Mouse (Mus musculus) limb, embryonic 14.5 days (tissue): ENCODE results near the gene Mast1. TPM values are rescaled to one million over a fixed set of nuclear protein-coding genes. Genes with fewer than 3 reads are reported as not detected.

Source experiments
- ATAC-seq: fragments of 200-750 bp; cut with Nextera tagmentation; 2 replicates; pipeline ENCODE4 v1.8.0; 2017; ENCODE audit warnings: low read depth, moderate number of reproducible peaks, moderate TSS enrichment; ENCODE audit not compliant: low FRiP score
- DNase-seq: peaks from one replicate; pipeline ENCODE4 v3.0.0-alpha.2; 2015; ENCODE audit warnings: low spot score
- H3K27ac ChIP-seq: fragments of 300-500 bp; sonication (generic); replicated peaks from 2 replicates; pipeline ENCODE4 v1.5.1; 2014; ENCODE audit warnings: low read depth, mild to moderate bottlenecking, low read length, moderate library complexity, mixed read lengths
- H3K27me3 ChIP-seq: fragments of 300-500 bp; sonication (generic); 2 replicates; pipeline ENCODE4 v1.6.1; 2014; ENCODE audit warnings: low read length, mixed read lengths; ENCODE audit not compliant: control insufficient read depth, insufficient read depth
- H3K36me3 ChIP-seq: fragments of 300-500 bp; sonication (generic); 2 replicates; pipeline ENCODE4 v1.6.1; 2014; ENCODE audit warnings: mild to moderate bottlenecking, low read length, moderate library complexity, mixed read lengths; ENCODE audit not compliant: control insufficient read depth, insufficient read depth
- H3K4me1 ChIP-seq: fragments of 300-500 bp; sonication (generic); 2 replicates; pipeline ENCODE4 v1.6.1; 2014; ENCODE audit warnings: antibody characterized with exemption, low read length, mixed read lengths; ENCODE audit not compliant: control insufficient read depth, insufficient read depth
- H3K4me2 ChIP-seq: fragments of 300-500 bp; sonication (generic); replicated peaks from 2 replicates; pipeline ENCODE4 v1.6.1; 2014; ENCODE audit warnings: low read depth, mild to moderate bottlenecking, low read length, moderate library complexity; ENCODE audit not compliant: severe bottlenecking
- H3K4me3 ChIP-seq: fragments of 300-500 bp; sonication (generic); replicated peaks from 2 replicates; pipeline ENCODE4 v1.5.1; 2014; ENCODE audit warnings: low read length
- H3K9ac ChIP-seq: fragments of 300-500 bp; sonication (generic); 2 replicates; pipeline ENCODE4 v1.6.1; 2014; ENCODE audit warnings: mild to moderate bottlenecking, low read depth, low read length, moderate library complexity; ENCODE audit not compliant: severe bottlenecking
- H3K9me3 ChIP-seq: fragments of 300-500 bp; sonication (generic); 2 replicates; pipeline ENCODE4 v1.6.1; 2016; ENCODE audit warnings: low read length; ENCODE audit not compliant: control insufficient read depth
- POLR2A ChIP-seq: fragments of 200-500 bp; IDR thresholded peaks from 2 replicates; pipeline ENCODE4 v1.8.0; 2012; ENCODE audit warnings: inconsistent platforms, mild to moderate bottlenecking, moderate library complexity, borderline replicate concordance; ENCODE audit not compliant: insufficient read depth, insufficient read length; ENCODE audit errors: extremely low read depth
- WGBS: fragments of 180-500 bp; shearing (Covaris S2); extraction: QIAGEN DNeasy Blood & Tissue Kit; methylation state at CpG from one replicate; pipeline ENCODE4 v1.1.7; 2014; 5-methylcytosine and 5-hydroxymethylcytosine counted together
- polyA plus RNA-seq, 2 experiments: library from polyadenylated mRNA; depleted of rRNA in 1 of 2; stranded (reverse) in 1 of 2; unstranded in 1 of 2; fragments of >200 nt; fragmentation: Nextera tagmentation in 1 of 2; extraction: Ambion mirVana in 1 of 2; gene quantifications; 2 replicates each; pipeline versions ENCODE4 v1.2.1 to v1.2.3; 2012 to 2014

Mast1 gene
- polyA plus RNA-seq, 2 experiments, result 0.15 to 0.50 TPM

DNA sequence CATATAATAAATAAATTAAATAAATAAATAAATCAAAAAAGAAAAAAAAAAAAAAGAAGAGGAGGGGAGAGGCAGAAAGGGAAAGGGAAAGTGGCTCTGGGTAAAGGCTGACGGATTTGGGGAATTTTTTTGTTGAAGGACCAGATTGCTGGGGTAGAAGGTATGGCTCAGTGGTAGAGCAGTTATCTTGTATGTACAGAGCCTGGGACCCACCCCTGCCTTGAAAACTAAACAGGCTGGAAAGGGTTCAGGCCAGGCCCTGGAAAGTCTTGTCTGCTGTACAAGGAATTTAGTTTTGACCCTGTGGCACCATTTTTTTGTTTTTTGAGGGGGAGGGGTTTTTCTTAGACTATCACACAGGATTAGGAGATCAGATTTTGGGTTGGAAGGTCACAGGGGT, 58.2 kb downstream of the Mast1 start:
- Histone ChIP-seq H3K27me3 (no peaks in the 10 kb centered on the region), H3K9ac (no peak overlapping the region), H3K4me3 (no peak overlapping the region), H3K9me3 (no peaks in the 10 kb centered on the region), H3K4me1 (no peaks in the 10 kb centered on the region), H3K27ac (no peak overlapping the region), H3K4me2 (no peak overlapping the region), H3K36me3 (peaks cover 7% of the 10 kb centered on the region; the same call in 1 of the 2 replicates)
- TF ChIP-seq POLR2A, result no peak
- 88% methylated on average over 1 of the region's 1 CpGs for WGBS
- DNase-seq (no peak), ATAC-seq (no peak)

DNA sequence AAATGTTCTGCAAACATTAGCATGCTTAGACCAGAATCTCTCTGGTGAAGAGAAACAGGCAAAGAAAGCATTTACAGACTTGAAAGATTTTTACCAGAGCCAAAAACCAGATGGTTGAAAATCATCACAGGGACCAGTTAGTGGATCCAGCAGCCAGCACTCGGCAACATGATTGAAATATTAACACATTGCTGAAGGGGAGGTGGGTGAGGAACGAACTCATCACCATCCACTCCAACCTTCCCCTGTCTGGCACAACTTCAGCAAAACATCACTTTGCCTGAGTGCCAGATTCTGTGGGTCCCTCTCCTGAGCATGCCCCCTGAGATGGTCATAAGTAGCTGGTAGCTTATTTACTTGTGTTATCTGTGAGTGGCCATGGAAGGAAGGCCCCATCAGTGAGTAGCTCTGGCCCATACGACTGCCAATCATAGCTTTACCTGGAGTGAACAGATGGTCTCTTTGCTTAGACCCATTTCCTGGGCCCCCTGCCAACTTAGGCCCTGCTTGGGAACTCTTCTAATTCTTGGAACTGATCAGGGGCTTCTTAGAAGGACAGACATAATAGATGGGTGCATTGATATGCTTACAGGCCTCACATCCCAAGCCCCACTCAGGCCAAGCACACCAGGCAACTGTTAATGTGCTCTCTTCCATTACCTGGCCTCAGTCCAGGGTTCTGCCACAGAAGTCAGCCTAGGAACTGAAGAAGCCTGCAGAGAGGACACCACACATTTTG, 59.7 kb downstream of the Mast1 start:
- no peak for TF ChIP-seq POLR2A
- no peaks in the 10 kb centered on the region for H3K9me3 ChIP-seq
- DNase-seq (no peak), ATAC-seq (no peak)
- H3K4me2 ChIP-seq, result no peak overlapping the region
- H3K27ac ChIP-seq, result no peak overlapping the region
- H3K9ac ChIP-seq, result no peak overlapping the region
- peaks cover 4% of the 10 kb centered on the region; the same call in 1 of the 2 replicates for H3K36me3 ChIP-seq
- WGBS, result 67% methylated on average over 3 of the region's 3 CpGs
- no peaks in the 10 kb centered on the region for H3K27me3 ChIP-seq
- H3K4me3 ChIP-seq, result no peak overlapping the region
- H3K4me1 ChIP-seq, result peaks cover 6% of the 10 kb centered on the region

DNA sequence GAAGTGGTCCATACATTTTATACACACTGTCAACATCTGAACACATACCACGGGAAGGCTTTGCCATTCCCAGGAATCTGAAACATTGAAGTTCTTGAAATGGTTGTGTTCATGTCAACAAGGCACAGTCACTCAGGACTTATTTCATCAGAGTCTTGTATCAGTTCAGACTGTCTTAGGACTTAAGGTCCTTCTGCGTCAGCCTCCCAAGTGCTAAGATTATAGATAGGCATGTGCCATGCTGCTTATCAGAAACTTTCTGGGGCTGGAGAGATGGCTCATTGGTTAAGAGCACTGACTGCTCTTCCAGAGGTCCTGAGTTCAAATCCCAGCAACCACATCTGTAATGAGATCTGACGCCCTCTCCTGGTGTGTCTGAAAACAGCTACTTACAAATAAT, 62.8 kb downstream of the Mast1 start:
- peaks cover 6% of the 10 kb centered on the region for H3K36me3 ChIP-seq
- no peaks in the 10 kb centered on the region for H3K27me3 ChIP-seq
- ATAC-seq (no peak), DNase-seq (no peak)
- no peak overlapping the region for H3K4me2 ChIP-seq
- H3K9me3 ChIP-seq, result no peaks in the 10 kb centered on the region
- peaks cover 13% of the 10 kb centered on the region for H3K4me1 ChIP-seq
- no peak overlapping the region for H3K27ac ChIP-seq
- TF ChIP-seq POLR2A, result no peak
- no peak overlapping the region for H3K4me3 ChIP-seq
- WGBS, result 89% methylated on average over 3 of the region's 3 CpGs
- H3K9ac ChIP-seq, result no peak overlapping the region

DNA sequence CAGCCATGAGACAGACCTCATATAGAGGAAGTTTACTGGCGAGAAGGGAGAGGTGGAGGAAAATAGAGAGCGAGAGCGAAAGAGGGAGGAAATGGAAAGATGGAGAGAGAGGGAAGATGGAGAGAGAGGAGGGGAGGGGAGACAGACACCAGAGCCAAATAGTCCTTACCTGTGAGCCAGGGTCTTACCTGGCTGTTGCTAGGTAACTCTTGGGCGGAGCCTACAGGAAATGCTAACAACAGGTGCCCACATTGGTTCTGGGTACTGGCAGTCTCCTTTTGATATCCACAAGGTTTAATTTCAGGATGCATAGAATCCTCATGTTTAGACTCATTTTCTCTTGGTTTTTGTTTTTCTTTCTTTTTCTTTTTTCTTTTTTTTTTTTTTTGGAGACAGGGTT, 64.1 kb downstream of the Mast1 start:
- Histone ChIP-seq H3K9me3 (no peaks in the 10 kb centered on the region), H3K36me3 (peaks cover 18% of the 10 kb centered on the region), H3K9ac (0 out of 2 replicates have a peak overlapping the region, but pooled peaks have one; percentile 60), H3K4me2 (peak overlapping the region; percentile 99), H3K27ac (no peak overlapping the region), H3K27me3 (no peaks in the 10 kb centered on the region), H3K4me3 (peak overlapping the region; percentile 49), H3K4me1 (peaks cover 13% of the 10 kb centered on the region)
- TF ChIP-seq POLR2A, result no peak
- WGBS, result 62% methylated on average over 4 of the region's 4 CpGs
- ATAC-seq (no peak), DNase-seq (no peak)

DNA sequence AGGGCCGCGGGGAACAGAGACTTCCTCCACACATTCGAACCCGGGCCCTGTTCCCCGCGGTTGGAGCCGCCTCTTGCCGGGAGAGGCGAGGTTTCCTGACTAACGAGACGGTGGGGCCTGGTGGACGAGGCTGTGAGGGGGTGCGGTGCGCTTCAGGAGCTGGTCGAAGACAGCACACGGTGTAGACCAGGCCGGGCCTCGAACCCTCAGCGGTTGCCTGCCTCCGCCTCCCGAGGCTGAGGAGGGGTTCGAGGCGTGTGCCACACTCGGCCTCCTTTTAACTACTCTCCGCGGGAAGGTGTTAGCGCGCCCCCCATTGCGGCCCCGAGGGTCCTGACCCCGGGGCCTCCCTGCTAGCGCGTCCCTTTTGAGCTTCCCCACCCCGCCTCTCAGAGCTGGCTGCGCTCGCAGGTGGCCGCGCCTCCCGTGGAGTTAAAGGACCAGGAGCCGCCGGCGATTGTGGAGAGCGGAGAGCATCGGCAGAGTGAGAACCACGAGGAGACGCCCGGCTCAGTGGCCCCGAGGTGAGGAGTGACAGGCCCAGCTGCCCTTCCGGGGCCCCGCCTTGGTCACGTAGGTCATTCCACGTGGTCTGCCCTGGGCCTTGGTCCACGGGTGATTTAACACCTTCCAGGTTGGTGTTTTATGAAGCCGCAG, 64.7 kb downstream of the Mast1 start:
- DNase-seq (no peak), ATAC-seq (peak; percentile 50; the same call in 1 of the 2 replicates)
- Histone ChIP-seq H3K9me3 (no peaks in the 10 kb centered on the region), H3K4me3 (peak overlapping the region; percentile 49), H3K9ac (peak overlapping the region; percentile 60), H3K4me2 (peak overlapping the region; percentile 99), H3K36me3 (peaks cover 24% of the 10 kb centered on the region), H3K27me3 (no peaks in the 10 kb centered on the region), H3K4me1 (peaks cover 13% of the 10 kb centered on the region), H3K27ac (no peak overlapping the region)
- 2% methylated on average over 46 of the region's 54 CpGs for WGBS
- TF ChIP-seq POLR2A, result no peak
